Mouse (Mus musculus) forebrain, postnatal 0 days (tissue): ENCODE data around the gene Gm1673. TPM values are rescaled to one million over a fixed set of nuclear protein-coding genes. Genes with fewer than 3 reads are reported as not detected.

Experiments used
- ATAC-seq: fragments of 200-750 bp; cut with Nextera tagmentation; 2 replicates; pipeline ENCODE4 v1.8.0; 2017; ENCODE audit warnings: mild to moderate bottlenecking, moderate library complexity
- DNase-seq: peaks from one replicate; pipeline ENCODE4 v3.0.0-alpha.2; 2015
- H3K27ac ChIP-seq: fragments of 300-500 bp; sonication (generic); 2 replicates; pipeline ENCODE4 v1.5.1; 2014; ENCODE audit warnings: low read depth, mild to moderate bottlenecking, antibody characterized with exemption, low read length, moderate library complexity, mixed read lengths
- H3K27me3 ChIP-seq: fragments of 300-500 bp; sonication (generic); 2 replicates; pipeline ENCODE4 v1.6.1; 2014; ENCODE audit warnings: mild to moderate bottlenecking, low read length, mixed read lengths; ENCODE audit not compliant: insufficient read depth
- H3K36me3 ChIP-seq: fragments of 300-500 bp; sonication (generic); 2 replicates; pipeline ENCODE4 v1.6.1; 2014; ENCODE audit warnings: mild to moderate bottlenecking, moderate library complexity; ENCODE audit not compliant: insufficient read depth
- H3K4me1 ChIP-seq: fragments of 300-500 bp; sonication (generic); 2 replicates; pipeline ENCODE4 v1.6.1; 2014; ENCODE audit warnings: antibody characterized with exemption; ENCODE audit not compliant: insufficient read depth
- H3K4me2 ChIP-seq: fragments of 300-500 bp; sonication (generic); 2 replicates; pipeline ENCODE4 v1.6.1; 2014; ENCODE audit warnings: low read depth, mild to moderate bottlenecking, moderate library complexity
- H3K4me3 ChIP-seq: fragments of 300-500 bp; sonication (generic); 2 replicates; pipeline ENCODE4 v1.5.1; 2014; ENCODE audit warnings: low read depth, low read length, mixed read lengths
- H3K9ac ChIP-seq: fragments of 300-500 bp; sonication (generic); 2 replicates; pipeline ENCODE4 v1.6.1; 2014; ENCODE audit warnings: mild to moderate bottlenecking
- H3K9me3 ChIP-seq: fragments of 300-500 bp; sonication (generic); 2 replicates; pipeline ENCODE4 v1.6.1; 2016; ENCODE audit warnings: low read length
- CTCF ChIP-seq: sonication (generic); IDR thresholded peaks from 2 replicates; pipeline ENCODE4 v1.5.1; 2016; ENCODE audit warnings: antibody characterized with exemption, control low read depth, low read depth
- WGBS: fragments of 180-500 bp; shearing (Covaris S2); extraction: QIAGEN DNeasy Blood & Tissue Kit; methylation state at CpG from one replicate; pipeline ENCODE4 v1.1.7; 2014; 5-methylcytosine and 5-hydroxymethylcytosine counted together
- polyA plus RNA-seq: library from polyadenylated mRNA; unstranded; fragments of >200 nt; fragmentation: Nextera tagmentation; extraction: Ambion mirVana; gene quantifications from 2 replicates; pipeline ENCODE4 v1.2.1, GENCODE M21; 2015
- total RNA-seq: library from RNA; depleted of rRNA; stranded (reverse); fragments of >200 nt; gene quantifications from 2 replicates; pipeline ENCODE4 v1.2.3, GENCODE M21; 2014; rRNA removed

The Gm1673 gene
- total and polyA plus RNA-seq, 2 experiments from 2014 or later, result 539 to 747 TPM

DNA sequence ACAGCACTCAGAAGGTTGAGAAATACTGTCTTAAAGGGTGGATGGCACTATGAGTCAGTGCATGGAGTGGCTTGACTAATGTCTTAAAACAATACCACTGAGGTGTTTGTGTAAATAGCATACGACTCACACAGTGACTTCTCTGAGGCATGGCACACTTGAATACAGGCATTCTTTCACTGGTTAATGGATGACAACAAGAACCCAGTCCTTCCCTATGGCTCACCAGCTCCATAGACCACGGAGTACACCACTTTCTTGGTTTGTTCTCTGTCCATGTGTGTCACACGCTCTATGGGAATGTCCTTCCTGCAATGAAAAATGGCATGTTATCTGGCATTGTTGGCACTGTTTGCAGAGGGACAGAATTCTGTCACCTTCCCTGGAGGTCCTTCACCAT, 49.3 kb downstream of the Gm1673 start:
- no peak overlapping the region for H3K4me2 ChIP-seq
- H3K9ac ChIP-seq, result no peak overlapping the region
- H3K9me3 ChIP-seq, result no peaks in the 10 kb centered on the region
- WGBS, result 73% methylated on average over 3 of the region's 3 CpGs
- H3K27me3 ChIP-seq, result no peaks in the 10 kb centered on the region
- no peak for ATAC-seq
- H3K27ac ChIP-seq, result no peak overlapping the region
- H3K36me3 ChIP-seq, result no peaks in the 10 kb centered on the region
- H3K4me1 ChIP-seq, result no peaks in the 10 kb centered on the region
- H3K4me3 ChIP-seq, result no peak overlapping the region
- DNase-seq, result no peak
- TF ChIP-seq CTCF, result no peak

Other genes with a start within 250 kb of the Gm1673 start
- 42.7 and 48.6 TPM in 2 replicates for gene Letm1, start 200.6 kb upstream of the Gm1673 start, total RNA-seq
- gene Letm1, start 200.6 kb upstream of the Gm1673 start, polyA plus RNA-seq, result 79.7 and 83.6 TPM in 2 replicates
- 98.3 and 127 TPM in 2 replicates for gene Nsd2, start 162.7 kb upstream of the Gm1673 start, total RNA-seq
- gene Nsd2, start 162.7 kb upstream of the Gm1673 start, polyA plus RNA-seq, result 46.4 and 58.6 TPM in 2 replicates
- 23.2 and 28.5 TPM in 2 replicates for gene Nelfa, start 47.0 kb upstream of the Gm1673 start, total RNA-seq
- gene Nelfa, start 47.0 kb upstream of the Gm1673 start, polyA plus RNA-seq, result 28.9 and 32.6 TPM in 2 replicates
- 28.1 and 31.8 TPM in 2 replicates for gene Nat8l, start 12.6 kb downstream of the Gm1673 start, total RNA-seq
- gene Nat8l, start 12.6 kb downstream of the Gm1673 start, polyA plus RNA-seq, result 4.3 and 4.9 TPM in 2 replicates
- gene Poln, start 186.0 kb downstream of the Gm1673 start, total RNA-seq, result 0.05 and 0.15 TPM in 2 replicates
- gene Poln, start 186.0 kb downstream of the Gm1673 start, polyA plus RNA-seq, result 0.13 and 0.48 TPM in 2 replicates
- 6.0 and 11.4 TPM in 2 replicates for gene Haus3, start 186.1 kb downstream of the Gm1673 start, total RNA-seq
- 7.9 and 9.1 TPM in 2 replicates for gene Haus3, start 186.1 kb downstream of the Gm1673 start, polyA plus RNA-seq
- gene Mxd4, start 204.3 kb downstream of the Gm1673 start, total RNA-seq, result 75.9 and 88.9 TPM in 2 replicates
- 18.1 and 23.7 TPM in 2 replicates for gene Mxd4, start 204.3 kb downstream of the Gm1673 start, polyA plus RNA-seq